Mouse (Mus musculus): ENCODE measurements around the gene Cdadc1. TPM values are rescaled to one million over a fixed set of nuclear protein-coding genes. Genes with fewer than 3 reads are reported as not detected.

The Cdadc1 gene
- polyA plus RNA-seq, 1 experiment from 2014 or later, result 36.8 TPM

DNA sequence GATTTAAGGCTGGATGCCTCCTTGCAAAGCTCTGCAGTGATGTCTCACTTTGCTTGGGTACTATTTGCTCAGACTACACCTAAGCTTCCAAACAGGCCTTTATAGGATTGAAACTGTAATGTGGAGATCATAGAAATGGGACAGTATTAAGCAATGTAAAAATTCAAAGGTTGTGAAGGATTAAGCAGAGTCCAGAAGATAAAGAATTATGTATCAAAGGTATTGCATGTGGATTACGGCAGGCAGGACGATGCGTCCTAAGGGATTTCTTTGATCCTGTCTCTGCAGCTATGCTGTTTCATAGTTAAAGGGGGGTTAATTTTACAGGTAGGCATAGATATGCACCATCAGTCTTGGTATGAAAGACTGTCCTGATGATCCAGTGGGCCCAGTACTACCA is 5.2 kb downstream of the Cdadc1 start:
- Histone ChIP-seq H3K9me3 (ENCODE audit: control insufficient read depth, low read length) (no peaks in the 10 kb centered on the region), H3K9ac (replicated peaks; ENCODE audit: low read depth, low read length) (no peak overlapping the region), H3K4me2 (ENCODE audit: low read length) (no peak overlapping the region), H3K27ac (ENCODE audit: low read length) (no peak overlapping the region), H3K4me1 (replicated peaks; ENCODE audit: control insufficient read depth, insufficient read depth, low read length) (peaks cover 9% of the 10 kb centered on the region), H3K27me3 (replicated peaks; ENCODE audit: control insufficient read depth, insufficient read depth, low read length) (no peaks in the 10 kb centered on the region), H3K36me3 (ENCODE audit: control insufficient read depth, insufficient read depth) (peaks cover 9% of the 10 kb centered on the region; the same call in 1 of the 2 replicates), H3K4me3 (replicated peaks; ENCODE audit: low read length) (no peak overlapping the region)
- no peak for ATAC-seq
- 98% methylated on average over 3 of the region's 3 CpGs for WGBS

DNA sequence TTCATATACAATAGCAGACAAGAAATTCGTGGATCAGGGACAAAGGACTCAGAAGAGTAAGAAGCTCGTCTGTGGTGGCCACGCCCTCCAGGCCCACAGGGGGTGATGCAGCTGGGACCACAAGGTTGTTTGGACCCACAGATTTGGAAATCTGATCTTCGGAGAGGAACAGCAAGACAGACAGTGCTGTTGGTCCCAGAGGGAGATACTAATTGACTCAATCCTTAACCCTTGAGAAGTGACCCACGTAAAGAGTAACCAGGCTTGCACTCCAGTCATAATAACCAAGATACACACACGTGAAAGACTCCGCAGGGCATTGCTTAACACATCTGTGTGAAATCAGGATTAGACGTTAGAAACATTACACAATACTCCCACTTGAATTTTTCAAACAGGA is 5.9 kb downstream of the Cdadc1 start:
- Histone ChIP-seq H3K4me2 (ENCODE audit: low read length) (no peak overlapping the region), H3K9ac (replicated peaks; ENCODE audit: low read depth, low read length) (no peak overlapping the region), H3K36me3 (ENCODE audit: control insufficient read depth, insufficient read depth) (peaks cover 9% of the 10 kb centered on the region; the same call in 1 of the 2 replicates), H3K4me3 (replicated peaks; ENCODE audit: low read length) (no peak overlapping the region), H3K27ac (ENCODE audit: low read length) (no peak overlapping the region), H3K27me3 (replicated peaks; ENCODE audit: control insufficient read depth, insufficient read depth, low read length) (no peaks in the 10 kb centered on the region), H3K4me1 (replicated peaks; ENCODE audit: control insufficient read depth, insufficient read depth, low read length) (peaks cover 4% of the 10 kb centered on the region), H3K9me3 (ENCODE audit: control insufficient read depth, low read length) (no peaks in the 10 kb centered on the region)
- no peak for ATAC-seq
- 76% methylated on average over 8 of the region's 8 CpGs for WGBS

DNA sequence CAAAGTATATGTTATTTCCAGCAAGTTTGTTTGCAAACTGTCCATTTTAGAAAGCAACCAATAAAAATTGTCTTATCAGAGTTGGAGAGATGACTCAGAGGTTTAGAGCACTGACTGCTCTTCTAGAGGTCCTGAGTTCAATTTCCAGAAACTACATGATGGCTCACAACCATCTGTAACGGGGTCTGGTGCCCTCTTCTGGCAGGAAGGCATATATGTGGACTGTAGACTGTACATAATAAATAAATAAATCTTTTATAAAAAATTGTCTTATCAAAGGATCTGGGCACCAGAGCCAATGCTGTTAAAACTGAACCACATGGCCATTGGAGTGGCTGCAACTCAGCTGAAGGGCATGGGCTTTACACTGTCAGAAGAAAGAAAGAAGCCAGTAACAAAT is 7.1 kb downstream of the Cdadc1 start:
- Histone ChIP-seq H3K27me3 (replicated peaks; ENCODE audit: control insufficient read depth, insufficient read depth, low read length) (no peaks in the 10 kb centered on the region), H3K4me2 (ENCODE audit: low read length) (no peak overlapping the region), H3K9ac (replicated peaks; ENCODE audit: low read depth, low read length) (no peak overlapping the region), H3K4me1 (replicated peaks; ENCODE audit: control insufficient read depth, insufficient read depth, low read length) (no peaks in the 10 kb centered on the region), H3K9me3 (ENCODE audit: control insufficient read depth, low read length) (no peaks in the 10 kb centered on the region), H3K4me3 (replicated peaks; ENCODE audit: low read length) (no peak overlapping the region), H3K27ac (ENCODE audit: low read length) (no peak overlapping the region), H3K36me3 (ENCODE audit: control insufficient read depth, insufficient read depth) (peaks cover 18% of the 10 kb centered on the region; the same call in 1 of the 2 replicates)
- no peak for ATAC-seq
- 82% methylated on average over 1 of the region's 1 CpGs for WGBS

- Histone ChIP-seq H3K4me2 (ENCODE audit: low read length) (no peak overlapping the region), H3K9me3 (ENCODE audit: control insufficient read depth, low read length) (no peaks in the 10 kb centered on the region), H3K27ac (ENCODE audit: low read length) (no peak overlapping the region), H3K9ac (replicated peaks; ENCODE audit: low read depth, low read length) (no peak overlapping the region), H3K36me3 (ENCODE audit: control insufficient read depth, insufficient read depth) (peaks cover 8% of the 10 kb centered on the region), H3K4me3 (replicated peaks; ENCODE audit: low read length) (no peak overlapping the region), H3K4me1 (replicated peaks; ENCODE audit: control insufficient read depth, insufficient read depth, low read length) (no peaks in the 10 kb centered on the region), H3K27me3 (replicated peaks; ENCODE audit: control insufficient read depth, insufficient read depth, low read length) (no peaks in the 10 kb centered on the region)
- whole genome bisulfite sequencing, result 92% methylated on average over 5 of the region's 5 CpGs
- no peak for ATAC-seq
These were observed 21.4 kb downstream of the Cdadc1 start for GRCm38 (mm10) chr14:59576385-59576784.

DNA sequence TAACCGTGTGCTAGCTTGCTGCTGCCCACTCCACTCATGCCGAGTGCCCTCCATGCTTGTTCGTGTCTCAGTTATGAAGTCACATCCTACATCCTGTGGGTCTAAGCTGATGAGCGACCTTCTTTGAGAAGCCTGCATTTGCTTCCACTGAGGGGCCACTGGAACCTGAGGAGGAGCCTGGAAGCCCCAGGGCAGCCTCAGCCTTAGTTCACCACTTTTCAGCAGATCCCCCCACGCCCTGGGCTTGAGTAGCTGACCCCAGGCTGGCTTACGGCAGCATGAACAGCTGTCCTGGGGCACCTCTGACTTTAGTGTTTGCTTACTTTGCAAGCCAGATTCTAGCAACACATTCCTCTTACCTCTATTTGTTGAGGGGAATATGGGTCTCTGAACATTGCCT is 31.0 kb downstream of the Cdadc1 start:
- Histone ChIP-seq H3K4me1 (replicated peaks; ENCODE audit: control insufficient read depth, insufficient read depth, low read length) (no peaks in the 10 kb centered on the region), H3K9me3 (ENCODE audit: control insufficient read depth, low read length) (no peaks in the 10 kb centered on the region), H3K4me3 (replicated peaks; ENCODE audit: low read length) (no peak overlapping the region), H3K36me3 (ENCODE audit: control insufficient read depth, insufficient read depth) (peaks cover 10% of the 10 kb centered on the region; the same call in 1 of the 2 replicates), H3K4me2 (ENCODE audit: low read length) (no peak overlapping the region), H3K9ac (replicated peaks; ENCODE audit: low read depth, low read length) (no peak overlapping the region), H3K27ac (ENCODE audit: low read length) (no peak overlapping the region), H3K27me3 (replicated peaks; ENCODE audit: control insufficient read depth, insufficient read depth, low read length) (no peaks in the 10 kb centered on the region)
- no peak for ATAC-seq
- WGBS, result 95% methylated on average over 6 of the region's 6 CpGs

DNA sequence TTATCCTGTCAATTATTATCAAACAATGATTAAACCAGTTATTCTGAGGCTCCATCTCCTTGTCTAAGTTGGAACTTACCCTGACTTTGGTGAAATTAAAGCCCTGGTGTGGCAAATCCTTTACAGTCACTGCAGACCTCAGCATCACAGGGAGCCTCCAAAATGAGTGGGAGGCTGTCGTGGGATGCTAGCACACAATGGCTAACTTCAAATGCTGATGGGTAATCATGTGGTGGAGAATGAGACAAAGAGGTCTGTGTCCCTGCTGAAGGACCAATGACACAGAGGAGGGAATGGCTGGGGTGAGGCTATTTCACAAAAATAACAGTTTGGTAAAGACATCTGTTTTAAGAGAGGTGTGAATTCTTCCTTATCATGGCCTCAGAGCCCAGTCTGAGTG is 39.9 kb downstream of the Cdadc1 start:
- no peaks in the 10 kb centered on the region for H3K4me1 ChIP-seq (replicated peaks; ENCODE audit: control insufficient read depth, insufficient read depth, low read length)
- H3K9ac ChIP-seq (replicated peaks; ENCODE audit: low read depth, low read length), result no peak overlapping the region
- no peaks in the 10 kb centered on the region for H3K36me3 ChIP-seq (ENCODE audit: control insufficient read depth, insufficient read depth)
- H3K4me3 ChIP-seq (replicated peaks; ENCODE audit: low read length), result no peak overlapping the region
- WGBS, result 48% methylated on average over 1 of the region's 1 CpGs
- no peaks in the 10 kb centered on the region for H3K9me3 ChIP-seq (ENCODE audit: control insufficient read depth, low read length)
- no peaks in the 10 kb centered on the region for H3K27me3 ChIP-seq (replicated peaks; ENCODE audit: control insufficient read depth, insufficient read depth, low read length)
- ATAC-seq, result no peak
- H3K4me2 ChIP-seq (ENCODE audit: low read length), result no peak overlapping the region
- H3K27ac ChIP-seq (ENCODE audit: low read length), result no peak overlapping the region

DNA sequence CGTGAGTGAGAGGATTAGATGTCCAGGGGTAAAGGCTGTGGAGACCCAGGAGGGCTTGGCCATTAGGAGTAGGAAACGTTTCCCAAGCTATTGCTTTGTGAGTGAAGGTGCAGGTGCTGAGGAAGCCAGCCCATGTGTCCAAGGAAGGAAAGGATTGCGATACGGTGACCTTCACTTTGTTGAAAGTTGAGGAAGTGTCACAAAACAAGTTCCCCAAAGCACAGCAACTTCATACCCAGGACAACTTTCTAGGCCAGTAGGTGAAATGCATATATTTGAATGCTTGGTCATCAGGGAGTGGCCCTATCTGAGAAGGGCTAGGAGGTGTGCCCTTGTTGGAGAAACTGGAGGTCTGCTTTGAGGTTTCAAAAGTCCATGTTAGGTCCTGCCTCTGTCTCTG is 40.7 kb downstream of the Cdadc1 start:
- H3K4me2 ChIP-seq (ENCODE audit: low read length), result no peak overlapping the region
- ATAC-seq, result no peak
- 67% methylated on average over 4 of the region's 4 CpGs for WGBS
- H3K27me3 ChIP-seq (replicated peaks; ENCODE audit: control insufficient read depth, insufficient read depth, low read length), result no peaks in the 10 kb centered on the region
- H3K27ac ChIP-seq (ENCODE audit: low read length), result no peak overlapping the region
- H3K36me3 ChIP-seq (ENCODE audit: control insufficient read depth, insufficient read depth), result no peaks in the 10 kb centered on the region
- no peaks in the 10 kb centered on the region for H3K4me1 ChIP-seq (replicated peaks; ENCODE audit: control insufficient read depth, insufficient read depth, low read length)
- H3K9me3 ChIP-seq (ENCODE audit: control insufficient read depth, low read length), result no peaks in the 10 kb centered on the region
- no peak overlapping the region for H3K4me3 ChIP-seq (replicated peaks; ENCODE audit: low read length)
- no peak overlapping the region for H3K9ac ChIP-seq (replicated peaks; ENCODE audit: low read depth, low read length)

DNA sequence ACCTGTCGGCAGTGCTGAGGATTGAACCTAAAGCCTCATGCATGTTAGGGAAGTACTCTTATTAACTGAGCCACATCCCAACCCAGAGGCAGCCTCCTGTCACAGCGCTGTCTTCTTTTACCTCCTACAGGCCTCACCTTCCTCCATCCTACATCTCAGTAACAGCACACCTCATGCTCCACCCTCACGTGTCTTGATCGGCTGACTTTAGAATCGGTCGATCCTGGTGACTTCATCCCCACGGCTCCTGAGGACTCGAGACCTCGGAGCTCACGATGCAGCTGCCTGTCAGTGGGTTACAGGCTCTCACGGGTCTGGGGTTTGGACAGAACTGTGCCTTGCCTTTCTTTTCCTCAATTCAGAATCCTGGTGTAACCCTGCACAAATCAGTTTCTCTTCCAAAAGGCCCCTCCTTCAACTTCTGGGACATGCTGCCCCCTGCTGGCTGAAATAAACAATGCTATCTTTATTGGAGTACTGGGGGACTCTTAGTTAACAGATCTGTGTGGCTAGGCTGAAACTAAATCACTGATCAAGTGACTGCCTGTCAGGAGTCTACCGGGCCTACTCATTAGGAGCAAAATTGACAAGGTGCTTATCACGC is 41.7 kb downstream of the Cdadc1 start:
- no peaks in the 10 kb centered on the region for H3K4me1 ChIP-seq (replicated peaks; ENCODE audit: control insufficient read depth, insufficient read depth, low read length)
- H3K4me3 ChIP-seq (replicated peaks; ENCODE audit: low read length), result no peak overlapping the region
- no peaks in the 10 kb centered on the region for H3K9me3 ChIP-seq (ENCODE audit: control insufficient read depth, low read length)
- H3K4me2 ChIP-seq (ENCODE audit: low read length), result no peak overlapping the region
- H3K27ac ChIP-seq (ENCODE audit: low read length), result no peak overlapping the region
- WGBS, result 50% methylated on average over 13 of the region's 13 CpGs
- ATAC-seq, result peak; percentile 65
- H3K27me3 ChIP-seq (replicated peaks; ENCODE audit: control insufficient read depth, insufficient read depth, low read length), result no peaks in the 10 kb centered on the region
- H3K9ac ChIP-seq (replicated peaks; ENCODE audit: low read depth, low read length), result no peak overlapping the region
- no peaks in the 10 kb centered on the region for H3K36me3 ChIP-seq (ENCODE audit: control insufficient read depth, insufficient read depth)

GRCm38 (mm10) chr14:59555018-59555417 is 42.7 kb downstream of the Cdadc1 start:
- ATAC-seq, result no peak
- WGBS, result 89% methylated on average over 8 of the region's 8 CpGs
- Histone ChIP-seq H3K27me3 (replicated peaks; ENCODE audit: control insufficient read depth, insufficient read depth, low read length) (no peaks in the 10 kb centered on the region), H3K36me3 (ENCODE audit: control insufficient read depth, insufficient read depth) (no peaks in the 10 kb centered on the region), H3K9me3 (ENCODE audit: control insufficient read depth, low read length) (no peaks in the 10 kb centered on the region), H3K4me2 (ENCODE audit: low read length) (no peak overlapping the region), H3K4me1 (replicated peaks; ENCODE audit: control insufficient read depth, insufficient read depth, low read length) (no peaks in the 10 kb centered on the region), H3K4me3 (replicated peaks; ENCODE audit: low read length) (no peak overlapping the region), H3K9ac (replicated peaks; ENCODE audit: low read depth, low read length) (no peak overlapping the region), H3K27ac (ENCODE audit: low read length) (no peak overlapping the region)

- H3K27ac ChIP-seq (ENCODE audit: low read length), result no peak overlapping the region
- H3K4me1 ChIP-seq (replicated peaks; ENCODE audit: control insufficient read depth, insufficient read depth, low read length), result no peaks in the 10 kb centered on the region
- no peak overlapping the region for H3K4me2 ChIP-seq (ENCODE audit: low read length)
- H3K27me3 ChIP-seq (replicated peaks; ENCODE audit: control insufficient read depth, insufficient read depth, low read length), result no peaks in the 10 kb centered on the region
- ATAC-seq, result peak; percentile 41; the same call in 1 of the 2 replicates
- no peak overlapping the region for H3K9ac ChIP-seq (replicated peaks; ENCODE audit: low read depth, low read length)
- 70% methylated on average over 5 of the region's 5 CpGs for WGBS
- H3K36me3 ChIP-seq (ENCODE audit: control insufficient read depth, insufficient read depth), result no peaks in the 10 kb centered on the region
- H3K9me3 ChIP-seq (ENCODE audit: control insufficient read depth, low read length), result no peaks in the 10 kb centered on the region
- H3K4me3 ChIP-seq (replicated peaks; ENCODE audit: low read length), result no peak overlapping the region
These were observed 43.7 kb downstream of the Cdadc1 start for GRCm38 (mm10) chr14:59554025-59554424.
